Mouse (Mus musculus) heart, embryonic 13.5 days (tissue): ENCODE measurements at regions not wholly inside any gene's neighbourhood (a gene's known extent, or its start where the extent isn't known, plus 50 kb on each side); places are given as distances from the start of the nearest gene placed in this dataset.

Experiments used
- ATAC-seq: fragments of 200-750 bp; cut with Nextera tagmentation; 2 replicates; pipeline ENCODE4 v1.8.0; 2017; ENCODE audit warnings: moderate TSS enrichment; ENCODE audit not compliant: insufficient number of reproducible peaks, low FRiP score, low TSS enrichment; ENCODE audit errors: extremely low read depth
- H3K27ac ChIP-seq: fragments of 300-500 bp; sonication (generic); replicated peaks from 2 replicates; pipeline ENCODE4 v1.5.1; 2015; ENCODE audit warnings: moderate library complexity, mild to moderate bottlenecking, inconsistent platforms
- H3K27me3 ChIP-seq: fragments of 300-500 bp; sonication (generic); replicated peaks from 2 replicates; pipeline ENCODE4 v1.6.1; 2015; ENCODE audit warnings: mild to moderate bottlenecking, inconsistent platforms
- H3K36me3 ChIP-seq: fragments of 300-500 bp; sonication (generic); 2 replicates; pipeline ENCODE4 v1.6.1; 2015; ENCODE audit warnings: mild to moderate bottlenecking, inconsistent platforms
- H3K4me1 ChIP-seq: fragments of 300-500 bp; sonication (generic); 2 replicates; pipeline ENCODE4 v1.6.1; 2015; ENCODE audit warnings: inconsistent platforms
- H3K4me2 ChIP-seq: fragments of 300-500 bp; sonication (generic); 2 replicates; pipeline ENCODE4 v1.6.1; 2015; ENCODE audit warnings: inconsistent platforms, mild to moderate bottlenecking, moderate library complexity
- H3K4me3 ChIP-seq: fragments of 300-500 bp; sonication (generic); 2 replicates; pipeline ENCODE4 v1.5.1; 2015; ENCODE audit warnings: moderate library complexity, mild to moderate bottlenecking, inconsistent platforms
- H3K9ac ChIP-seq: fragments of 300-500 bp; sonication (generic); 2 replicates; pipeline ENCODE4 v1.6.1; 2015; ENCODE audit warnings: inconsistent platforms, mild to moderate bottlenecking, moderate library complexity
- H3K9me3 ChIP-seq: fragments of 300-500 bp; sonication (generic); 2 replicates; pipeline ENCODE4 v1.6.1; 2016; ENCODE audit warnings: inconsistent platforms
- WGBS: fragments of 180-500 bp; shearing (Covaris S2); methylation state at CpG from one replicate; pipeline ENCODE4 v1.1.7; 2015; ENCODE audit warnings: mixed read lengths; 5-methylcytosine and 5-hydroxymethylcytosine counted together

DNA sequence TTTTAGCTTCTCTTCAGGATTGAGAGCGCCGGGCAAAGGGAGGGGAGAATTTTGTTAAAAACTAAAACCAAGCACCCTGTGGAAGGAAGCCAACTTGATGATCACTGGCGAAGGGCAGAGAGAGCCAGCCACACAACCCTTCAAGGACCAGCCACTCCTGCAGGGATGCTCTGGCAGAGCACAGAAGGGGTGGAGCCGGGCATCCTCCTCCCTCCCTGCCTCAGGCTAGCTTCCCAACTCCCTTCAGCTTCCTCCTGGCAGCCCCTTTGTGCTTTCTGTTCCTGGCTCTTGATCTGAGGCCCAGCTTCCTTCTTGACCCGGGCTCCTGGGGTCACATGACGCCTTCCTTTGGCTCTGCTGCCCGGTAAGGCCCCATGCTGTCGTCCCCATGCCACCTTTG lies 591.8 kb upstream of the Gm10131 start:
- 37% methylated on average over 8 of the region's 8 CpGs for whole genome bisulfite sequencing
- no peaks in the 10 kb centered on the region for H3K9me3 ChIP-seq

DNA sequence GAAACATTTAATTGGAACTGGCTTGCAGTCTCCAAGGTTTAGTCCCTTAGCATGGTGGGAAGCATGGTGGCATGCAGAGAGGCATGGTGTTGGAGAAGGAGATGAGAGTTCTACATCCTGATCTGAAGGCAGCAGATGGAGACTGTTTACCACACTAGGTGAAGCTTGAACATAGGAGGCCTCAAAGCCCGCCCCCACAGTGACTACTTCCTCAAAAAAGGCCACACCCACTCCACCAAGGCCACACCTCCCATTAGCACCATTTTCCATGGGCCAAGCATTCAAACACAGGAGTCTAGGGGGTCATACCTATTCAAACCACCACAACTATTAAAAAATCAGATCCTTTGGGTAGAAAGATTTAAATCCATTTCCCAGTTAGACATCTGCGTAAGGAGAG lies 591.3 kb upstream of the Gm10131 start:
- Histone ChIP-seq H3K4me2 (no peak overlapping the region), H3K36me3 (no peaks in the 10 kb centered on the region), H3K27ac (no peak overlapping the region), H3K27me3 (no peaks in the 10 kb centered on the region), H3K9ac (no peak overlapping the region), H3K4me1 (no peaks in the 10 kb centered on the region), H3K4me3 (no peak overlapping the region), H3K9me3 (no peaks in the 10 kb centered on the region)
- no peak for ATAC-seq
- 87% methylated on average over 2 of the region's 2 CpGs for WGBS

More for the DNA sequence above, 591.8 kb upstream of the Gm10131 start:
- H3K9ac ChIP-seq, result no peak overlapping the region
- H3K36me3 ChIP-seq, result no peaks in the 10 kb centered on the region
- no peak overlapping the region for H3K4me3 ChIP-seq
- H3K27ac ChIP-seq, result no peak overlapping the region
- H3K27me3 ChIP-seq, result no peaks in the 10 kb centered on the region
- peaks cover 3% of the 10 kb centered on the region; the same call in 1 of the 2 replicates for H3K4me1 ChIP-seq
- no peak for ATAC-seq
- no peak overlapping the region for H3K4me2 ChIP-seq

DNA sequence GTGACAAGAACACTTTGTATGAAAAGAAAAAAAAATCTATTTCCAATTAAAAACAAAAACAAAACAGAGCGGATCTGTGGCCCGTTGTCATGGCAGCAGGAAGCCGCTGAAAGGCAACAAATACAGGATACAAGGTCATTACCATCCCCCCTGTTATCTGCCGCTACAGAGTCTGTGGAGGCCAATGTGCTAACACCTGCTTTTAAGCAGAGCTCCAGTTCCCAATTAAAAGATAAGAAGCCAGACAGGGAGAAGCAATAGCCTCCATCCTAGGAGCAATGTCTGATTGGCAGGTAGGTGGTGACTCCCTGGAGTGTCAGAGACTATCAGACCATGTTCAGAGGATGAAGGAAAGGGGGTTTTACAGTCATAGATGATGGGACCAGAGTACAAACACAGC lies 587.5 kb upstream of the Gm10131 start:
- Histone ChIP-seq H3K9me3 (no peaks in the 10 kb centered on the region), H3K9ac (no peak overlapping the region), H3K27me3 (no peaks in the 10 kb centered on the region), H3K4me2 (no peak overlapping the region), H3K36me3 (no peaks in the 10 kb centered on the region), H3K27ac (no peak overlapping the region), H3K4me3 (no peak overlapping the region), H3K4me1 (no peaks in the 10 kb centered on the region)
- ATAC-seq, result no peak
- whole genome bisulfite sequencing, result 37% methylated on average over 4 of the region's 4 CpGs

DNA sequence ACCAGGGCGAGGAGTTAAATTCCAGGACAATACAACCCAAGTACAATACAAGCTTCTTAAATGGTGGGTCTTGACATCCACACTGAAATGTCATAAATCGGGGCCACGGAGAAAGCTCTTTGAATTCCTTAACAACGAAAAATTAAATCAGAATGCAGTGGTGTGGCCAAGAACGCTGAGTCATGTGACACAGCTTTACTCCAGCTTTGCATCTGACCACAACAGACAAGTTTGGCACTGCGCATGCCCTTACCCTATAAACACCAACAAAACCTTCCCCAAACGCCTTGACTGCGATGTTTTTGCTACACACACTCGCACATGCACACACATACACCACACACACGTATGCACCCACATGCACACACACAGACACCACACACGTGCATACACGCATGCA lies 584.8 kb upstream of the Gm10131 start:
- no peak overlapping the region for H3K9ac ChIP-seq
- WGBS, result 88% methylated on average over 12 of the region's 12 CpGs
- H3K27ac ChIP-seq, result no peak overlapping the region
- H3K4me2 ChIP-seq, result no peak overlapping the region
- no peaks in the 10 kb centered on the region for H3K36me3 ChIP-seq
- H3K27me3 ChIP-seq, result no peaks in the 10 kb centered on the region; the same call in 1 of the 2 replicates
- H3K4me1 ChIP-seq, result no peaks in the 10 kb centered on the region
- ATAC-seq, result no peak
- no peak overlapping the region for H3K4me3 ChIP-seq
- no peaks in the 10 kb centered on the region for H3K9me3 ChIP-seq

DNA sequence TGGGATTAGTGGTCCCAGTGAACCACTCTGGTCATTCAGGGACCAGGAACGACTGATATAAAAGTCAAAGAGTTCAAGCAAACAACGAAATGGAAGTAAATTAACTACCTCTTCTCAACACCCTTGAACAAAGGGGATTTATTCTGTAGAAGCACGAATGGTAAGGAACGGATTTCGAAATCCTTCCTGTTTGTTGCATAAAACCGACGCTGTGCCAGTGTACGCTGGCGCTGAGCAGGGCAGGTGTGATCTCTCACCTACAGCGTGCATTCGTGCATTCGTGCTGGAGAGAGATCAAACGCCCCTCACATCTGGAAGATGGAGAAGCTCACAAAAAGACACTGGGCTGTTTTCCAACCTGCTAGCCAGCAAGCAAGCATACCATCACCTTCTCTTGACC lies 581.1 kb upstream of the Gm10131 start:
- ATAC-seq, result no peak
- Histone ChIP-seq H3K4me3 (no peak overlapping the region), H3K9ac (no peak overlapping the region), H3K27me3 (peaks cover 23% of the 10 kb centered on the region), H3K4me2 (no peak overlapping the region), H3K36me3 (no peaks in the 10 kb centered on the region), H3K9me3 (no peaks in the 10 kb centered on the region), H3K4me1 (peaks cover 10% of the 10 kb centered on the region), H3K27ac (no peak overlapping the region)
- 53% methylated on average over 13 of the region's 13 CpGs for WGBS

DNA sequence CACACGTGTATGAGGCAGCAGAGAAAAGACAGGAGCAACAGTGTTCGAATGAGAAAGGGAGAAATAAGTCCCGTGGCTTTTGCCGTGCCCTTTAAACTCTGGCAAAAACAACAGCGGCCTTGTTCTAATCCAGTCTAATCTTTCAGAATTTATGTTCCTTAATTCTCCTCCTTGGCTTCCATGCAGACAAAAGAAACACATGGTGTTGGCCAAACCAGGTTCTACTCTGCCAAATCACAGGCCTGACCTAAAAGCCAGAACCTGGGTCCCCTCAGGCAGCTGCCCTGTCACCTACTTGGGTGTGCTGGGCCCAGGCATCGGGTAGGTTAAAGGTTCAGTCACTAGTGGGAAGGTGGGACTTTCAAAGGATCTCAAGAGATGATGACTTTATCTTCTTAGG lies 580.2 kb upstream of the Gm10131 start:
- Histone ChIP-seq H3K27me3 (peaks cover 27% of the 10 kb centered on the region), H3K4me1 (peaks cover 10% of the 10 kb centered on the region), H3K27ac (no peak overlapping the region), H3K4me3 (no peak overlapping the region), H3K4me2 (no peak overlapping the region), H3K9ac (no peak overlapping the region), H3K9me3 (no peaks in the 10 kb centered on the region), H3K36me3 (no peaks in the 10 kb centered on the region)
- 80% methylated on average over 6 of the region's 6 CpGs for WGBS
- ATAC-seq, result no peak

DNA sequence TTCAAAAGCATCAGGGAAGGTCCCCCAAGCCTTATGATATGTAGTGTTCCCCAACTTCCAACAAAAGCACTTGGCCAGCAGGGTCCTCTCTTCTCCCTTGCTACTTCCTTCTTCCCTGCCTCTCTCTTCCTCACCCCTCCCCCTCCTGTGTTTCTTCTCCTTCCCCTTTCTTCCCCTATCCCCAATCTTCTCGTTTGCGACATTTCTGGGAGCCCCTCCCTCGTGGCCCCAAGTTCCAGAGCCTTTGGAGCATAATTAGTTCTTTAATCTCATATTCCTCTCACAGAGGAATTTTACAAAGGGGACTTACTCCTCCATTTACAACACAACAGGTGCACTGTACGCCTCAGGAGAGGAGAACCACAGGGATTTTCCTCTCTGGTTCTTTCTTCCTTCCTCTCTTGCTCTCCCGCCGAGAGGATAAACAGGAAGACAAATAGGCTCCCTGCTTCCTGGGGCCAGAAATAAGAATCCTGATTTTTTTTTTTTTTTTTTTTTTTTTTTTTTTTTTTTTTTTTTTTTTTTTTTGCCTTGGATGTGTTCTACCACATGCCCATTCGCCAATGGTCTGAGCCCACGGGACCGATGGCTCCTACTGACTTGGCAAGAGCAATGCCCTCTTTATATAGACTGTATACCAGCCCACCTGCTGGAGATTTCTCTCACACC lies 578.4 kb upstream of the Gm10131 start:
- H3K4me2 ChIP-seq, result peak overlapping the region; percentile 70
- WGBS, result 12% methylated on average over 9 of the region's 9 CpGs
- H3K9ac ChIP-seq, result 0 out of 2 replicates have a peak overlapping the region, but pooled peaks have one; percentile 47

DNA sequence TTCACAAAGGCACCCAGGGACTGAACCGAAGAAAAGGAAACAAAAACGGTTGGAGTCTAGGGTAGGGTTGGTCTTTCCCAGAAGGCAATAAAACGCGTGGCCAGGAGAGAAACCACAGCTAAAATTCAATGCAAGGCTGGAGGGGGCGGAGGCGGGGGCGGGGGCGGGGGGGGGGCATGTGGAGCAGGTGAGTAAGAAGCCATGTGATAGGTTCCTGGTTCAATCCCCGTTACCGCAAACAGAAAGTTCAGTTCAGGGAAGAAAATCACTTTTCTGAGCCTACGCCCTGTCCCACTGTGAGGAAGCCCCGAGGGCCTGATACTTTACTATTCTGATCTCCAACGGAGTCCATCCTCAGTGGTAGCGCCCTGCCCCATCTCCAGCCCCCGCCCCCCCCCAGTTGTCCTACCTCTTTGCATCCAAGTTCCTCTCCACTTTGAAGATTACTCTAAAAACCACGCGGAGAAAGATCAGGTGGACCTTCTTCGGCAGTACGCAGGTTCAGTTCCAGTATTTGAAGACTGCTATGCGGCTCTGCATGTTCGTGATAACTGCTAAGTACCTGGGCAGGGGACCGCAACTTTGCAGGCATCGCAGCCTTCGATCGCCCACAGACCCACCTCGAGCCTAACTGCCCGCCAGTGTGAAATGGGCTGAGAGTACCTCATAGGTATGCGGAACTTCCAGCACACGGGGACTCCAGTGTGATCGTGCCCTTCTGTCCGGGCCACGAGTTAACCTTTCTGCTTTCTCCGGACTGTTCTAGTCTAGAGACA lies 577.7 kb upstream of the Gm10131 start:
- WGBS, result 20% methylated on average over 33 of the region's 33 CpGs
- Histone ChIP-seq H3K4me3 (peak overlapping the region; percentile 42), H3K4me2 (peak overlapping the region; percentile 70), H3K27ac (no peak overlapping the region), H3K27me3 (peaks cover 47% of the 10 kb centered on the region), H3K36me3 (no peaks in the 10 kb centered on the region), H3K9me3 (no peaks in the 10 kb centered on the region), H3K9ac (0 out of 2 replicates have a peak overlapping the region, but pooled peaks have one; percentile 47), H3K4me1 (peaks cover 10% of the 10 kb centered on the region)
- ATAC-seq, result no peak

More for the DNA sequence above, 578.4 kb upstream of the Gm10131 start:
- H3K9me3 ChIP-seq, result no peaks in the 10 kb centered on the region
- no peak overlapping the region for H3K27ac ChIP-seq
- peak overlapping the region; percentile 42 for H3K4me3 ChIP-seq
- H3K36me3 ChIP-seq, result no peaks in the 10 kb centered on the region
- ATAC-seq, result no peak
- peaks cover 10% of the 10 kb centered on the region for H3K4me1 ChIP-seq
- H3K27me3 ChIP-seq, result peaks cover 40% of the 10 kb centered on the region

DNA sequence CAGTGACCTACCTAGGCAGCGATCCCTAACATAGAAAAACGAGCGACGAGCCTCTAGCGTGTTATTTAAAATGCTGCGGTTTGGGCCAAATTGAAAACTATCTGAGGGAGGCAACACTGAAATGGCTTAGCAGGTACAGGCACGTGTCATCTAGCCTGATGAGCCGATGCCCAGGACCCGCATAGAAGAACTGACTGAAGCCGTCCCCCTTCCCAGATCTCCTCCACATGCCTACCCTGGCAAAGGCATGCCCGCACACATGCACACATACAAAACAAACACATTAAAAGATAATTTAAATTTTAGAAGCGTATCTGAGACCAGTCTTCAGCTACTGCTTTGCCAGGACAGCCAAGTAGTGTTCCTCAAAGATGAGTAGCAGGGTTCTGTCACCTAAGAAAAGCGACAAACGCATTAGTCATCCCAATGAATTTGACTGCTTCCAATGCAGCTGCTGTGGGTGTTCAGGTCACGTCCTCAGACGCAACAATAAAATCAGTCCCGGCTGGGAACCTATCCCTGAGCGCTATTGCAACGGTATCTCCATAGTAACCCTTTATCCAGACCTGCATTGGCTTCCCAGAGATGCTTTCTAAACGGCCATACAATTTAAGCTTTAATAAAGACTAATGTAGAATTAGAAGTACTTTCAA lies 577.0 kb upstream of the Gm10131 start:
- peaks cover 10% of the 10 kb centered on the region for H3K4me1 ChIP-seq
- no peak overlapping the region for H3K27ac ChIP-seq
- no peaks in the 10 kb centered on the region for H3K36me3 ChIP-seq
- peaks cover 49% of the 10 kb centered on the region for H3K27me3 ChIP-seq
- H3K4me3 ChIP-seq, result peak overlapping the region; percentile 42; the same call in 1 of the 2 replicates
- no peaks in the 10 kb centered on the region for H3K9me3 ChIP-seq
- no peak overlapping the region for H3K9ac ChIP-seq
- peak overlapping the region; percentile 70 for H3K4me2 ChIP-seq
- 75% methylated on average over 20 of the region's 20 CpGs for WGBS
- no peak for ATAC-seq

DNA sequence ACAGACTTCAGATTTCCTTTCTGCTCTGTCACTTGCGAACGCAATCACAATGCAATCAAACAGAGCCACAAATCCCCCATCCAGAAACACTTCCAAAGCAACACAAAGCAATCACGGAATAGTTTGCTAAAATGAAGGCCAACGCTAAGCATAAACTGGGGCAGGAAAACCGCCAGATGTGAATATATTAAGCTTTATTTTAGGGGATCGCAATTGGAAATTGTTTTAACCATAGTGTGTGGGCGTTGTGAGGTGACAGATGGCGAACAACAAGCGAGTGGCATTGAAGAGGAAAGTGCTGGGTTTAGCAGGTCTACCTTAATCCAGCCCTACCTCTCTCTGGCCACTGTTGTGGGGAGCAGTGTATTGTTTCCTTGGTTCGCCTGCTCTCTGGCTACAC lies 574.8 kb upstream of the Gm10131 start:
- H3K27me3 ChIP-seq, result peaks cover 49% of the 10 kb centered on the region
- H3K4me1 ChIP-seq, result peaks cover 10% of the 10 kb centered on the region
- H3K4me3 ChIP-seq, result no peak overlapping the region
- H3K9ac ChIP-seq, result no peak overlapping the region
- no peak for ATAC-seq
- WGBS, result 79% methylated on average over 10 of the region's 10 CpGs
- no peak overlapping the region for H3K27ac ChIP-seq
- H3K4me2 ChIP-seq, result no peak overlapping the region
- no peaks in the 10 kb centered on the region for H3K9me3 ChIP-seq
- H3K36me3 ChIP-seq, result no peaks in the 10 kb centered on the region

DNA sequence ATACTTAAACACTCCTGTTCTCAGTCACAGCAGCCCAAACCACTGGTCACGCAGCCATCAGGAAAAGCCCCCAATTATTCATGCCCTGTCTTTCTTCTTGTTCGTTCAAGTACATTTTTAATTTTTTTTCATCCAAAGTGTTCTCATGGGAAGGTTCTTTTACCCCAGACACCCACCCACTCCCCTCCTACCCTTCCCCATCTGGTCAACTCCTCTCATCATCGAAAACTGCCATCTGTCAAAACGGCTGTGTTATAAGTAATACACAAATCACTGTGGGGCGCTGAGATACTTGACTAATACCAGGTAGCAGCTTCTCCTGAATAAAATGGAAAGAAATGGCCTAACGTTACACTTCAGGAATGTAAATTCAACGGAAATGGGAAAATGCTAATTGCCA lies 573.1 kb upstream of the Gm10131 start:
- no peak overlapping the region for H3K9ac ChIP-seq
- peaks cover 10% of the 10 kb centered on the region for H3K4me1 ChIP-seq
- H3K27me3 ChIP-seq, result peaks cover 36% of the 10 kb centered on the region
- no peaks in the 10 kb centered on the region for H3K36me3 ChIP-seq
- H3K9me3 ChIP-seq, result no peaks in the 10 kb centered on the region
- no peak overlapping the region for H3K27ac ChIP-seq
- WGBS, result 65% methylated on average over 7 of the region's 7 CpGs
- H3K4me2 ChIP-seq, result no peak overlapping the region
- ATAC-seq, result no peak
- H3K4me3 ChIP-seq, result no peak overlapping the region
